Comparison of ENCODE assay signal across 8 mouse cellular contexts in the genomic region with DNA sequence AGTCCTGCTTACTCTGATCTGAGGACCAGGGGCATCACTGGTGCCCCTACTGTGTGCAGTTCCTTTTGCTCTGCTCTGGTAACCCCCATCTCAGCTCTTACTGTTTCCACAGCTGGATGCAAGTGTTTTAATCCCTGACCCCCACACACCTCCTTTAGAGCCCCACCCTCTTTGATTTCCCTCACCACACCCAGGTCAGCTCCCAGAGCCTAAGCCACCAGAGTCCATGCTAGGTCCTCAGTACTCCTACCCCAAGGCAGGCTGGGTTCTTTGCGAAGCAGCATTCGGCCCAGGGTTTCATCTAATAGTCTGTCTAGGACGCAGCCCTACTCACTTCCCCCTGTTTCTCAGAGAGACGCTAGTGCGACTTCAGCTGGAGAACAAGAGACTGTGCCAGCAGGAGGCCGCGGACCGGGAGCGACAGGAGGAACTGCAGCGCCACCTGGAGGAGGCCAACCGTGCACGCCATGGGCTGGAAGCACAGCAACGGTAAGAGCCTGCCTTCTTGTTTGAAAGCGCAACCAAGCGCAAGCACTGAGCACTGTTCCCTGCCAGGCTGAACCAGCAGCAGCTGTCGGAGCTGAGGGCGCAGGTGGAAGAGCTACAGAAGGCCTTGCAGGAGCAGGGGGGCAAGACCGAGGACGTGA. TPM values are rescaled to one million over a fixed set of nuclear protein-coding genes. Genes with fewer than 3 reads are reported as not detected.
DNase-seq lines count a peak whose midpoint lies in the region; ATAC-seq and TF ChIP-seq lines count a peak whose summit lies in the region.

No protein-coding gene starts in this region.

- H3K9ac ChIP-seq in forebrain, embryonic 13.5 days = peak overlapping the region; percentile 48
- no peak overlapping the region for H3K9ac ChIP-seq in lung, embryonic 14.5 days

- DNase-seq in ES-CJ7 (ENCODE audit: low read depth, low spot score) = peak; percentile 98
- DNase-seq in c-Kit-positive CD71-positive TER-119-positive erythroid progenitor cells, embryonic 14.5 days (ENCODE audit: low spot score) = peak; percentile 84
- DNase-seq in heart, postnatal 10 days = peak; percentile 91 to 93
- peak; percentile 87 to 96 for DNase-seq in layer of hippocampus, adult 18-20 months (ENCODE audit: low spot score in 2 of 2)
- peak; percentile 93 for DNase-seq in lung, embryonic 14.5 days
- DNase-seq in thymus, postnatal 10 days (ENCODE audit: low spot score in 2 of 2) = peak; percentile 90 to 98

- ATAC-seq in forebrain, embryonic 13.5 days = peak; percentile 86
- ATAC-seq in lung, embryonic 14.5 days (ENCODE audit: insufficient read depth) = peak; percentile 66

- under 1% methylated on average over 19 of the region's 19 CpGs for WGBS in forebrain, embryonic 13.5 days
- 7% methylated on average over 19 of the region's 19 CpGs for WGBS in lung, embryonic 14.5 days
- 3% methylated on average over 19 of the region's 19 CpGs for WGBS in olfactory bulb, adult 2 months

- 0 out of 2 replicates have a peak, but pooled peaks have one; percentile 27 for TF ChIP-seq POLR2A in olfactory bulb, adult 2 months (IDR thresholded peaks at IDR 0.05; ENCODE audit: insufficient read depth, low read depth, low read length)

- intact Hi-C loops in heart, postnatal 10 days (cut with DNase I) = loop anchor here (1.0 to 5.0 kb wide), 2 partner anchors 40 to 69 kb away; no protein-coding TSS in a partner anchor

- H3K27ac ChIP-seq in forebrain, embryonic 13.5 days = 0 out of 2 replicates have a peak overlapping the region, but pooled peaks have one; percentile 25
- H3K27ac ChIP-seq in lung, embryonic 14.5 days (ENCODE audit: low read depth) = no peak overlapping the region
- H3K27ac ChIP-seq in olfactory bulb, adult 2 months (ENCODE audit: insufficient read depth, low read depth, low read length) = no peak overlapping the region

- H3K4me2 ChIP-seq in forebrain, embryonic 13.5 days = peak overlapping the region; percentile 46
- no peak overlapping the region for H3K4me2 ChIP-seq in lung, embryonic 14.5 days

- 0 out of 2 replicates have a peak overlapping the region, but pooled peaks have one; percentile 9 for H3K4me3 ChIP-seq in forebrain, embryonic 13.5 days
- H3K4me3 ChIP-seq in lung, embryonic 14.5 days (ENCODE audit: low read depth, low read length) = no peak overlapping the region
- H3K4me3 ChIP-seq in olfactory bulb, adult 2 months (ENCODE audit: insufficient read depth, low read depth, low read length) = 0 out of 2 replicates have a peak overlapping the region, but pooled peaks have one; percentile 2

- H3K9me3 ChIP-seq in forebrain, embryonic 13.5 days (replicated peaks) = no peaks in the 10 kb centered on the region
- no peaks in the 10 kb centered on the region for H3K9me3 ChIP-seq in lung, embryonic 14.5 days (ENCODE audit: low read depth, low read length)

- H3K4me1 ChIP-seq in forebrain, embryonic 13.5 days = peaks cover 16% of the 10 kb centered on the region
- H3K4me1 ChIP-seq in lung, embryonic 14.5 days (ENCODE audit: insufficient read depth) = no peaks in the 10 kb centered on the region
- H3K4me1 ChIP-seq in olfactory bulb, adult 2 months (ENCODE audit: control insufficient read depth, insufficient read depth, low read length) = peaks cover 10% of the 10 kb centered on the region

- TF ChIP-seq CTCF in lung, embryonic 14.5 days (IDR thresholded peaks at IDR 0.05; ENCODE audit: low read depth) = peak; percentile 94
- TF ChIP-seq CTCF in olfactory bulb, adult 2 months (IDR thresholded peaks at IDR 0.05; ENCODE audit: insufficient read depth, low read depth, low read length) = peak; percentile 85

- H3K27me3 ChIP-seq in forebrain, embryonic 13.5 days = peaks cover 17% of the 10 kb centered on the region; the same call in 1 of the 2 replicates
- H3K27me3 ChIP-seq in lung, embryonic 14.5 days (ENCODE audit: insufficient read depth, low read length) = no peaks in the 10 kb centered on the region; the same call in 1 of the 2 replicates

- H3K36me3 ChIP-seq in forebrain, embryonic 13.5 days (ENCODE audit: poor library complexity, severe bottlenecking) = peaks cover 4% of the 10 kb centered on the region; the same call in 1 of the 2 replicates
- H3K36me3 ChIP-seq in lung, embryonic 14.5 days (ENCODE audit: insufficient read depth) = no peaks in the 10 kb centered on the region

RNA-seq across cellular contexts. Expression of gene Hook2, which starts 7.4 kb away (rescaled TPM):
- 16.8 and 21.5 TPM in 2 replicates for polyA plus RNA-seq in forebrain, embryonic 13.5 days (2015; fragmentation: Nextera tagmentation; extraction: Ambion mirVana)
- total RNA-seq in heart, postnatal 10 days (2021) = 1 to 10 TPM; 1.8 to 2.3 TPM
- 1 to 10 TPM; 8.1 to 9.5 TPM for total RNA-seq in layer of hippocampus, adult 18-20 months (2021)
- 15.2 and 18.0 TPM in 2 replicates for polyA plus RNA-seq in lung, embryonic 14.5 days (2014; fragmentation: Nextera tagmentation; extraction: Ambion mirVana)
- not detected in 2 replicates for polyA plus RNA-seq in olfactory bulb, adult 2 months (2012; ENCODE audit: insufficient read depth, insufficient read length, low replicate concordance, missing spikeins)

RNA-seq across cellular contexts. Expression of gene Best2, which starts 16.6 kb away (rescaled TPM):
- polyA plus RNA-seq in forebrain, embryonic 13.5 days (2015; fragmentation: Nextera tagmentation; extraction: Ambion mirVana) = not detected in 2 replicates
- not detected for total RNA-seq in heart, postnatal 10 days (2021)
- total RNA-seq in layer of hippocampus, adult 18-20 months (2021) = not detected
- polyA plus RNA-seq in lung, embryonic 14.5 days (2014; fragmentation: Nextera tagmentation; extraction: Ambion mirVana) = not detected in 2 replicates
- polyA plus RNA-seq in olfactory bulb, adult 2 months (2012; ENCODE audit: insufficient read depth, insufficient read length, low replicate concordance, missing spikeins) = not detected in 2 replicates

RNA-seq across cellular contexts. Expression of gene Junb, which starts 19.3 kb away (rescaled TPM):
- 3.4 and 4.2 TPM in 2 replicates for polyA plus RNA-seq in forebrain, embryonic 13.5 days (2015; fragmentation: Nextera tagmentation; extraction: Ambion mirVana)
- total RNA-seq in heart, postnatal 10 days (2021) = 10 to 100 TPM; 12.6 to 12.7 TPM
- 100 to 1,000 TPM; 102 to 103 TPM for total RNA-seq in layer of hippocampus, adult 18-20 months (2021)
- 12.8 and 15.4 TPM in 2 replicates for polyA plus RNA-seq in lung, embryonic 14.5 days (2014; fragmentation: Nextera tagmentation; extraction: Ambion mirVana)
- not detected in 2 replicates for polyA plus RNA-seq in olfactory bulb, adult 2 months (2012; ENCODE audit: insufficient read depth, insufficient read length, low replicate concordance, missing spikeins)

RNA-seq across cellular contexts. Expression of gene Asna1, which starts 27.3 kb away (rescaled TPM):
- 166 and 168 TPM in 2 replicates for polyA plus RNA-seq in forebrain, embryonic 13.5 days (2015; fragmentation: Nextera tagmentation; extraction: Ambion mirVana)
- total RNA-seq in heart, postnatal 10 days (2021) = 10 to 100 TPM; 78.6 to 79.7 TPM
- total RNA-seq in layer of hippocampus, adult 18-20 months (2021) = 100 to 1,000 TPM; 122 to 125 TPM
- polyA plus RNA-seq in lung, embryonic 14.5 days (2014; fragmentation: Nextera tagmentation; extraction: Ambion mirVana) = 97.2 and 98.0 TPM in 2 replicates
- not detected in 2 replicates for polyA plus RNA-seq in olfactory bulb, adult 2 months (2012; ENCODE audit: insufficient read depth, insufficient read length, low replicate concordance, missing spikeins)

RNA-seq across cellular contexts. Expression of gene Rnaseh2a, which starts 28.2 kb away (rescaled TPM):
- 119 and 124 TPM in 2 replicates for polyA plus RNA-seq in forebrain, embryonic 13.5 days (2015; fragmentation: Nextera tagmentation; extraction: Ambion mirVana)
- 10 to 100 TPM; 53.4 to 55.4 TPM for total RNA-seq in heart, postnatal 10 days (2021)
- total RNA-seq in layer of hippocampus, adult 18-20 months (2021) = 10 to 100 TPM; 41.8 to 46.2 TPM
- 117 and 121 TPM in 2 replicates for polyA plus RNA-seq in lung, embryonic 14.5 days (2014; fragmentation: Nextera tagmentation; extraction: Ambion mirVana)
- polyA plus RNA-seq in olfactory bulb, adult 2 months (2012; ENCODE audit: insufficient read depth, insufficient read length, low replicate concordance, missing spikeins) = not detected in 2 replicates

Comparison
In these comparisons a context has a peak if more than half of its experiments do, and no peak if none do; other contexts are left out.
1. RNA of gene Hook2, which starts 7.4 kb away (polyA plus RNA-seq): 15.2 to 18.0 TPM in lung, embryonic 14.5 days and 16.8 to 21.5 TPM in forebrain, embryonic 13.5 days; not detected in olfactory bulb, adult 2 months; every median in the first group is over 10 times any median in the second.
2. Peak in every context shown above with its lines, with median percentiles within 50 percentile points of each other: DNase-seq.